Mouse (Mus musculus) lung, embryonic 14.5 days (tissue): ENCODE measurements at regions not wholly inside any gene's neighbourhood (a gene's known extent, or its start where the extent isn't known, plus 50 kb on each side); places are given as distances from the start of the nearest gene placed in this dataset.
A peak's percentile ranks its signal among the peaks of the same experiment; 100 is the strongest.

Source experiments
- ATAC-seq: fragments of 200-750 bp; cut with Nextera tagmentation; 2 replicates; pipeline ENCODE4 v1.8.0; 2017; ENCODE audit warnings: mild to moderate bottlenecking, moderate TSS enrichment, moderate library complexity; ENCODE audit not compliant: insufficient read depth
- DNase-seq: peaks from one replicate; pipeline ENCODE4 v3.0.0-alpha.2; 2015
- H3K27ac ChIP-seq: fragments of 300-500 bp; sonication (generic); 2 replicates; pipeline ENCODE4 v1.5.1; 2014; ENCODE audit warnings: low read depth, mild to moderate bottlenecking, moderate library complexity
- H3K27me3 ChIP-seq: fragments of 300-500 bp; sonication (generic); 2 replicates; pipeline ENCODE4 v1.6.1; 2014; ENCODE audit warnings: low read length, control low read depth; ENCODE audit not compliant: insufficient read depth
- H3K36me3 ChIP-seq: fragments of 300-500 bp; sonication (generic); 2 replicates; pipeline ENCODE4 v1.6.1; 2014; ENCODE audit warnings: control low read depth; ENCODE audit not compliant: insufficient read depth
- H3K4me1 ChIP-seq: fragments of 300-500 bp; sonication (generic); 2 replicates; pipeline ENCODE4 v1.6.1; 2014; ENCODE audit warnings: antibody characterized with exemption, control low read depth; ENCODE audit not compliant: insufficient read depth
- H3K4me2 ChIP-seq: fragments of 300-500 bp; sonication (generic); 2 replicates; pipeline ENCODE4 v1.6.1; 2014; ENCODE audit warnings: mild to moderate bottlenecking
- H3K4me3 ChIP-seq: fragments of 300-500 bp; sonication (generic); 2 replicates; pipeline ENCODE4 v1.5.1; 2014; ENCODE audit warnings: low read depth, low read length
- H3K9ac ChIP-seq: fragments of 300-500 bp; sonication (generic); 2 replicates; pipeline ENCODE4 v1.6.1; 2014
- H3K9me3 ChIP-seq: fragments of 300-500 bp; sonication (generic); 2 replicates; pipeline ENCODE4 v1.6.1; 2016; ENCODE audit warnings: low read depth, low read length, control low read depth
- CTCF ChIP-seq: IDR thresholded peaks from 2 replicates; pipeline ENCODE4 v1.5.1; 2016; ENCODE audit warnings: antibody characterized with exemption, low read depth
- WGBS: fragments of 180-500 bp; shearing (Covaris S2); extraction: QIAGEN DNeasy Blood & Tissue Kit; methylation state at CpG from one replicate; pipeline ENCODE4 v1.1.7; 2014; 5-methylcytosine and 5-hydroxymethylcytosine counted together

GRCm38 (mm10) chr15:24457726-24458125 is 955.8 kb downstream of the Basp1 start:
- WGBS = 100% methylated on average over 1 of the region's 1 CpGs
- no peak for DNase-seq
- Histone ChIP-seq H3K4me3 (no peak overlapping the region), H3K27ac (no peak overlapping the region), H3K9ac (no peak overlapping the region), H3K4me2 (no peak overlapping the region), H3K27me3 (no peaks in the 10 kb centered on the region), H3K36me3 (no peaks in the 10 kb centered on the region), H3K4me1 (no peaks in the 10 kb centered on the region), H3K9me3 (no peaks in the 10 kb centered on the region)
- no peak for TF ChIP-seq CTCF
- no peak for ATAC-seq

- Histone ChIP-seq H3K36me3 (no peaks in the 10 kb centered on the region), H3K4me3 (no peak overlapping the region), H3K27ac (no peak overlapping the region), H3K4me1 (no peaks in the 10 kb centered on the region), H3K27me3 (no peaks in the 10 kb centered on the region), H3K9ac (no peak overlapping the region), H3K4me2 (no peak overlapping the region), H3K9me3 (no peaks in the 10 kb centered on the region)
- no peak for ATAC-seq
- WGBS = 75% methylated on average over 1 of the region's 1 CpGs
- DNase-seq = no peak
- TF ChIP-seq CTCF = no peak
These were observed 980.5 kb downstream of the Basp1 start for GRCm38 (mm10) chr15:24433083-24433482.

GRCm38 (mm10) chr15:24429154-24429553 is 984.4 kb downstream of the Basp1 start:
- Histone ChIP-seq H3K4me3 (no peak overlapping the region), H3K4me2 (no peak overlapping the region), H3K27ac (no peak overlapping the region), H3K9me3 (no peaks in the 10 kb centered on the region), H3K9ac (no peak overlapping the region), H3K27me3 (no peaks in the 10 kb centered on the region), H3K36me3 (no peaks in the 10 kb centered on the region), H3K4me1 (no peaks in the 10 kb centered on the region)
- ATAC-seq (no peak), DNase-seq (no peak)
- WGBS = 78% methylated on average over 5 of the region's 5 CpGs
- no peak for TF ChIP-seq CTCF

- 54% methylated on average over 2 of the region's 2 CpGs for WGBS
- ATAC-seq = no peak
- Histone ChIP-seq H3K36me3 (no peaks in the 10 kb centered on the region), H3K4me2 (no peak overlapping the region), H3K27ac (no peak overlapping the region), H3K4me1 (no peaks in the 10 kb centered on the region), H3K27me3 (no peaks in the 10 kb centered on the region), H3K9ac (no peak overlapping the region), H3K4me3 (no peak overlapping the region), H3K9me3 (no peaks in the 10 kb centered on the region)
- no peak for TF ChIP-seq CTCF
- no peak for DNase-seq
These were observed 991.1 kb downstream of the Basp1 start for GRCm38 (mm10) chr15:24422333-24422942.

- no peak overlapping the region for H3K4me3 ChIP-seq
- no peak overlapping the region for H3K4me2 ChIP-seq
- WGBS = 67% methylated on average over 1 of the region's 1 CpGs
- DNase-seq (no peak), ATAC-seq (no peak)
- no peak overlapping the region for H3K27ac ChIP-seq
- no peaks in the 10 kb centered on the region for H3K9me3 ChIP-seq
- no peak for TF ChIP-seq CTCF
- H3K27me3 ChIP-seq = no peaks in the 10 kb centered on the region
- H3K9ac ChIP-seq = no peak overlapping the region
- no peaks in the 10 kb centered on the region for H3K4me1 ChIP-seq
- no peaks in the 10 kb centered on the region for H3K36me3 ChIP-seq
These were observed 993.8 kb downstream of the Basp1 start for GRCm38 (mm10) chr15:24419736-24420135.

GRCm38 (mm10) chr15:24419186-24419585 is 994.4 kb downstream of the Basp1 start:
- Histone ChIP-seq H3K9me3 (no peaks in the 10 kb centered on the region), H3K27ac (no peak overlapping the region), H3K4me3 (no peak overlapping the region), H3K4me1 (no peaks in the 10 kb centered on the region), H3K27me3 (no peaks in the 10 kb centered on the region), H3K4me2 (no peak overlapping the region), H3K36me3 (no peaks in the 10 kb centered on the region), H3K9ac (no peak overlapping the region)
- DNase-seq = no peak
- WGBS = 78% methylated on average over 1 of the region's 1 CpGs
- ATAC-seq = no peak
- TF ChIP-seq CTCF = no peak

- TF ChIP-seq CTCF = peak; percentile 68
- H3K9ac ChIP-seq = no peak overlapping the region
These were observed 1005.9 kb downstream of the Basp1 start for GRCm38 (mm10) chr15:24407691-24408090.

GRCm38 (mm10) chr15:24405305-24405704 is 1008.3 kb downstream of the Basp1 start:
- 42% methylated on average over 1 of the region's 1 CpGs for WGBS
- H3K27me3 ChIP-seq = no peaks in the 10 kb centered on the region
- TF ChIP-seq CTCF = no peak
- no peak overlapping the region for H3K4me2 ChIP-seq
- no peak overlapping the region for H3K4me3 ChIP-seq
- H3K36me3 ChIP-seq = no peaks in the 10 kb centered on the region
- no peak overlapping the region for H3K27ac ChIP-seq
- ATAC-seq (no peak), DNase-seq (no peak)
- no peak overlapping the region for H3K9ac ChIP-seq
- H3K9me3 ChIP-seq = no peaks in the 10 kb centered on the region
- H3K4me1 ChIP-seq = no peaks in the 10 kb centered on the region

More at GRCm38 (mm10) chr15:24407691-24408090, 1005.9 kb downstream of the Basp1 start:
- Histone ChIP-seq H3K36me3 (no peaks in the 10 kb centered on the region), H3K4me1 (no peaks in the 10 kb centered on the region), H3K27ac (no peak overlapping the region), H3K4me2 (no peak overlapping the region), H3K27me3 (no peaks in the 10 kb centered on the region), H3K4me3 (no peak overlapping the region), H3K9me3 (no peaks in the 10 kb centered on the region)
- 54% methylated on average over 3 of the region's 3 CpGs for WGBS
- ATAC-seq (no peak), DNase-seq (peak; percentile 80)
